In the genomic region with DNA sequence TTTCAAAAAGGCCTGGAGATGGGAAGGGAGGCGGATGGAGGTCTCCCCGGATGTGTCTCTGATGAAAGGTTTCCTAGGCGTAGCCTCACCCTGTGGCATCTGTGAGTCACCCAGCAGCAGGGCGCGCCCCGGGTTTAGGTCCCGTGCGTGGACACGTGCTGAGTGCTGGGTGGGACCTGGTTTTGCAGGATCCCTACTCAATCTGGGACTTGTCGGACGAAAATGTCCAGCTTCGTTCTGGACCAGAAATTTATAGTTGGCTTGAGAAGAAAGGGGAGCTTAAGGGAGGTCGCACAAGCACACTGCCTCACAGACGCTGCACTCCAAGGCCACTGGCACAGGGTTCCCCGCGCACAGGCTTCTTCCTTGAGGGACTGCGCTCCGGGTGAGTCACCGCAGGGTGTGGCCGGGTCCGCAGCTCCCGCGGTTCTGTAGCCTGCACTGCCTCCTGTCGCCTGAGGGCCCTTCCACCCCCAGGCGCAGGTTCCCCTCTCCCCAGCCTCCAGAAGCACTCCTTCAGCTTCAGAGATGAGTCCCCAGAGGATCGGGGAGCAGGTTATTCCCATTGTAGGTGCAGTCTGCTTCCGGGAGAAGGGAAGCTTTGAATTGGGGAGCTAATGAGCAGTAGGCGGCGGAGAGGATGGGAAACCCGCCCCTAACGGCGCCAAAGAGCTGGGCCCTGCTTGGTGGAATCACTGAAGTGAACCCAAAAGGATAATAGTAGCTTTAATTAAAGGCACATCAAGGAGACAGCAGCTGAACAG, we compare ENCODE assay signal across 8 mouse cellular contexts. TPM values are rescaled to one million over a fixed set of nuclear protein-coding genes. Genes with fewer than 3 reads are reported as not detected.
A peak's percentile ranks its signal among the peaks of the same experiment; 100 is the strongest.
DNase-seq lines count a peak whose midpoint lies in the region; ATAC-seq and TF ChIP-seq lines count a peak whose summit lies in the region.

No protein-coding gene starts in this region.

- H3K27me3 ChIP-seq in embryonic facial prominence, embryonic 13.5 days, result peaks cover 17% of the 10 kb centered on the region
- H3K27me3 ChIP-seq in liver, adult 2 months (ENCODE audit: control insufficient read depth, insufficient read depth, low read length), result no peaks in the 10 kb centered on the region
- no peaks in the 10 kb centered on the region for H3K27me3 ChIP-seq in midbrain, postnatal 0 days (ENCODE audit: insufficient read depth, low read length)
- no peaks in the 10 kb centered on the region for H3K27me3 ChIP-seq in testis, adult 2 months (ENCODE audit: control insufficient read depth, insufficient read depth, low read length)

- peak overlapping the region; percentile 65 for H3K9ac ChIP-seq in embryonic facial prominence, embryonic 13.5 days
- H3K9ac ChIP-seq in liver, adult 2 months (ENCODE audit: low read depth, low read length), result peak overlapping the region; percentile 20
- H3K9ac ChIP-seq in midbrain, postnatal 0 days (replicated peaks; ENCODE audit: low read length, poor library complexity, severe bottlenecking), result peak overlapping the region; percentile 60

- 0 out of 2 replicates have a peak, but pooled peaks have one; percentile 8 for TF ChIP-seq POLR2A in liver, adult 2 months (IDR thresholded peaks at IDR 0.05; ENCODE audit: extremely low read depth, insufficient read depth, low read length)
- no peak for TF ChIP-seq POLR2A in testis, adult 2 months (IDR thresholded peaks at IDR 0.05; ENCODE audit: control insufficient read depth, low read depth, low read length)

- H3K9me3 ChIP-seq in embryonic facial prominence, embryonic 13.5 days, result no peaks in the 10 kb centered on the region
- no peaks in the 10 kb centered on the region for H3K9me3 ChIP-seq in midbrain, postnatal 0 days (ENCODE audit: low read length)

- WGBS in embryonic facial prominence, embryonic 13.5 days, result 1% methylated on average over 32 of the region's 32 CpGs
- 29% methylated on average over 32 of the region's 32 CpGs for WGBS in liver, adult 2 months
- WGBS in midbrain, postnatal 0 days, result 2% methylated on average over 32 of the region's 32 CpGs

- peak overlapping the region; percentile 89 for H3K4me2 ChIP-seq in embryonic facial prominence, embryonic 13.5 days
- peak overlapping the region; percentile 85 for H3K4me2 ChIP-seq in midbrain, postnatal 0 days (ENCODE audit: low read depth, low read length, poor library complexity, severe bottlenecking)

- ATAC-seq in embryonic facial prominence, embryonic 13.5 days (ENCODE audit: insufficient number of reproducible peaks, insufficient read depth, low FRiP score, low TSS enrichment, low read depth), result peak; percentile 74; the same call in 1 of the 2 replicates
- ATAC-seq in midbrain, postnatal 0 days (ENCODE audit: low FRiP score), result peak; percentile 74

- DNase-seq in B cell, adult 2 months, result peak; percentile 7 to 13
- peak; percentile 87 for DNase-seq in adrenal gland, adult 8-10 months
- peak; percentile 89 for DNase-seq in heart, adult 9 months (ENCODE audit: low spot score in 2 of 2)
- DNase-seq in kidney, adult 8-10 months, result peak; percentile 60 to 64
- DNase-seq in liver, adult 2 months (ENCODE audit: extremely low read depth, low read depth, low spot score), result no peak
- DNase-seq in midbrain, postnatal 0 days (ENCODE audit: low spot score), result peak; percentile 64

- no peak overlapping the region; the same call in 1 of the 2 replicates for H3K27ac ChIP-seq in embryonic facial prominence, embryonic 13.5 days
- H3K27ac ChIP-seq in liver, adult 2 months (replicated peaks; ENCODE audit: insufficient read depth, low read depth, low read length), result peak overlapping the region; percentile 27; the same call in 1 of the 2 replicates
- peak overlapping the region; percentile 75 for H3K27ac ChIP-seq in midbrain, postnatal 0 days (ENCODE audit: low read depth, low read length)
- H3K27ac ChIP-seq in testis, adult 2 months (ENCODE audit: control insufficient read depth, insufficient read depth, low read depth, low read length), result no peak overlapping the region

- H3K4me3 ChIP-seq in embryonic facial prominence, embryonic 13.5 days, result peak overlapping the region; percentile 44
- H3K4me3 ChIP-seq in liver, adult 2 months (ENCODE audit: insufficient read depth, low read depth, low read length), result peak overlapping the region; percentile 44
- H3K4me3 ChIP-seq in midbrain, postnatal 0 days (ENCODE audit: low read depth, low read length), result peak overlapping the region; percentile 41
- H3K4me3 ChIP-seq in testis, adult 2 months (ENCODE audit: control insufficient read depth, low read depth, low read length), result peak overlapping the region; percentile 10

- no peaks in the 10 kb centered on the region for H3K79me2 ChIP-seq in liver, adult 2 months (ENCODE audit: control insufficient read depth, insufficient read depth, low read length)

- no peaks in the 10 kb centered on the region for H3K36me3 ChIP-seq in embryonic facial prominence, embryonic 13.5 days
- no peaks in the 10 kb centered on the region for H3K36me3 ChIP-seq in liver, adult 2 months (ENCODE audit: control insufficient read depth, insufficient read depth, low read length)
- no peaks in the 10 kb centered on the region for H3K36me3 ChIP-seq in midbrain, postnatal 0 days (ENCODE audit: insufficient read depth, low read length)
- no peaks in the 10 kb centered on the region for H3K36me3 ChIP-seq in testis, adult 2 months (ENCODE audit: control insufficient read depth, insufficient read depth, low read length)

- H3K4me1 ChIP-seq in embryonic facial prominence, embryonic 13.5 days, result peaks cover 8% of the 10 kb centered on the region; the same call in 1 of the 2 replicates
- peaks cover 19% of the 10 kb centered on the region for H3K4me1 ChIP-seq in liver, adult 2 months (ENCODE audit: control insufficient read depth, insufficient read depth, low read length)
- H3K4me1 ChIP-seq in midbrain, postnatal 0 days (ENCODE audit: insufficient read depth, low read length), result peaks cover 5% of the 10 kb centered on the region
- peaks cover 2% of the 10 kb centered on the region; the same call in 1 of the 2 replicates for H3K4me1 ChIP-seq in testis, adult 2 months (ENCODE audit: control insufficient read depth, insufficient read depth, low read length)

- peak; percentile 53 for TF ChIP-seq CTCF in liver, adult 2 months (IDR thresholded peaks at IDR 0.05; ENCODE audit: low read depth, low read length)
- TF ChIP-seq CTCF in midbrain, postnatal 0 days (IDR thresholded peaks at IDR 0.05), result peak; percentile 57
- TF ChIP-seq CTCF in testis, adult 2 months (IDR thresholded peaks at IDR 0.05; ENCODE audit: control insufficient read depth, insufficient read depth, insufficient replicate concordance, low read depth, low read length), result no peak

RNA-seq across cellular contexts. Expression of a gene that starts 8.4 kb away (rescaled TPM):
- total RNA-seq in adrenal gland, adult 8-10 months (2022), result not detected
- 4.7 and 6.9 TPM in 2 replicates for polyA plus RNA-seq in embryonic facial prominence, embryonic 13.5 days (2015; fragmentation: Nextera tagmentation; extraction: Ambion mirVana)
- 56.3 and 66.7 TPM in 2 replicates for total RNA-seq in liver, adult 2 months (2014; rRNA removed)
- 74.3 and 146 TPM in 2 replicates for polyA plus RNA-seq in liver, adult 2 months (2012; rRNA removed)
- total RNA-seq in midbrain, postnatal 0 days (2014; rRNA removed), result not detected in 2 replicates
- not detected in 2 replicates for polyA plus RNA-seq in midbrain, postnatal 0 days (2015; fragmentation: Nextera tagmentation; extraction: Ambion mirVana)
- not detected in 2 replicates for polyA plus RNA-seq in testis, adult 2 months (2012; rRNA removed)

RNA-seq across cellular contexts. Expression of a gene that starts 10.9 kb away (rescaled TPM):
- total RNA-seq in adrenal gland, adult 8-10 months (2022), result 100 to 1,000 TPM in 1 of 4 experiments, 10 to 100 TPM in 3; 19.1 to 206 (median 82.2) TPM
- polyA plus RNA-seq in embryonic facial prominence, embryonic 13.5 days (2015; fragmentation: Nextera tagmentation; extraction: Ambion mirVana), result 1.8 and 4.4 TPM in 2 replicates
- total RNA-seq in liver, adult 2 months (2014; rRNA removed), result 0.20 and 0.46 TPM in 2 replicates
- 0.11 and 0.45 TPM in 2 replicates for polyA plus RNA-seq in liver, adult 2 months (2012; rRNA removed)
- total RNA-seq in midbrain, postnatal 0 days (2014; rRNA removed), result 14.3 and 22.3 TPM in 2 replicates
- 26.1 and 36.8 TPM in 2 replicates for polyA plus RNA-seq in midbrain, postnatal 0 days (2015; fragmentation: Nextera tagmentation; extraction: Ambion mirVana)
- 1.1 and 2.0 TPM in 2 replicates for polyA plus RNA-seq in testis, adult 2 months (2012; rRNA removed)

RNA-seq across cellular contexts. Expression of a gene that starts 11.6 kb away (rescaled TPM):
- total RNA-seq in adrenal gland, adult 8-10 months (2022), result 10 to 100 TPM; 27.7 to 45.8 (median 39.9) TPM
- polyA plus RNA-seq in embryonic facial prominence, embryonic 13.5 days (2015; fragmentation: Nextera tagmentation; extraction: Ambion mirVana), result 7.4 and 7.7 TPM in 2 replicates
- total RNA-seq in liver, adult 2 months (2014; rRNA removed), result 9.2 and 10.7 TPM in 2 replicates
- polyA plus RNA-seq in liver, adult 2 months (2012; rRNA removed), result 3.0 and 3.4 TPM in 2 replicates
- total RNA-seq in midbrain, postnatal 0 days (2014; rRNA removed), result 2.9 TPM in 2 replicates
- 2.1 and 2.6 TPM in 2 replicates for polyA plus RNA-seq in midbrain, postnatal 0 days (2015; fragmentation: Nextera tagmentation; extraction: Ambion mirVana)
- polyA plus RNA-seq in testis, adult 2 months (2012; rRNA removed), result 0.51 and 0.82 TPM in 2 replicates

RNA-seq across cellular contexts. Expression of a gene that starts 53.1 kb away (rescaled TPM):
- 100 to 1,000 TPM; 213 to 238 (median 225) TPM for total RNA-seq in adrenal gland, adult 8-10 months (2022)
- polyA plus RNA-seq in embryonic facial prominence, embryonic 13.5 days (2015; fragmentation: Nextera tagmentation; extraction: Ambion mirVana), result 85.6 and 85.8 TPM in 2 replicates
- total RNA-seq in liver, adult 2 months (2014; rRNA removed), result 691 and 755 TPM in 2 replicates
- 633 and 710 TPM in 2 replicates for polyA plus RNA-seq in liver, adult 2 months (2012; rRNA removed)
- total RNA-seq in midbrain, postnatal 0 days (2014; rRNA removed), result 185 and 192 TPM in 2 replicates
- polyA plus RNA-seq in midbrain, postnatal 0 days (2015; fragmentation: Nextera tagmentation; extraction: Ambion mirVana), result 114 TPM in 2 replicates
- polyA plus RNA-seq in testis, adult 2 months (2012; rRNA removed), result 7.1 TPM in 2 replicates

RNA-seq across cellular contexts. Expression of a gene that starts 53.4 kb away (rescaled TPM):
- total RNA-seq in adrenal gland, adult 8-10 months (2022), result 10 to 100 TPM; 11.3 to 13.5 (median 12.6) TPM
- polyA plus RNA-seq in embryonic facial prominence, embryonic 13.5 days (2015; fragmentation: Nextera tagmentation; extraction: Ambion mirVana), result 15.8 and 19.4 TPM in 2 replicates
- total RNA-seq in liver, adult 2 months (2014; rRNA removed), result 25.4 and 36.4 TPM in 2 replicates
- polyA plus RNA-seq in liver, adult 2 months (2012; rRNA removed), result 9.2 and 12.2 TPM in 2 replicates
- total RNA-seq in midbrain, postnatal 0 days (2014; rRNA removed), result 6.4 and 8.2 TPM in 2 replicates
- polyA plus RNA-seq in midbrain, postnatal 0 days (2015; fragmentation: Nextera tagmentation; extraction: Ambion mirVana), result 6.9 and 8.5 TPM in 2 replicates
- polyA plus RNA-seq in testis, adult 2 months (2012; rRNA removed), result 1.3 and 1.5 TPM in 2 replicates

Comparison
In these comparisons a context has a peak if more than half of its experiments do, and no peak if none do; other contexts are left out.
1. H3K27ac ChIP-seq: peak in liver, adult 2 months (single experiment) and midbrain, postnatal 0 days (single experiment); none in embryonic facial prominence, embryonic 13.5 days (single experiment) and testis, adult 2 months (single experiment).
2. Peak in every context shown above with its lines, with median percentiles within 50 percentile points of each other: H3K4me3 ChIP-seq and H3K9ac ChIP-seq.